Mouse (Mus musculus) neural tube, embryonic 11.5 days (tissue): ENCODE data around the gene Pus7. TPM values are rescaled to one million over a fixed set of nuclear protein-coding genes. Genes with fewer than 3 reads are reported as not detected.

Source experiments
- ATAC-seq: fragments of 200-750 bp; cut with Nextera tagmentation; 2 replicates; pipeline ENCODE4 v1.8.0; 2017; ENCODE audit warnings: moderate number of reproducible peaks, mild to moderate bottlenecking, moderate TSS enrichment, moderate library complexity; ENCODE audit not compliant: insufficient read depth, low FRiP score, low TSS enrichment
- DNase-seq: peaks from one replicate; pipeline ENCODE4 v3.0.0-alpha.2; 2015; ENCODE audit warnings: low spot score
- H3K27ac ChIP-seq: fragments of 300-500 bp; sonication (generic); 2 replicates; pipeline ENCODE4 v1.5.1; 2014; ENCODE audit warnings: low read depth, mild to moderate bottlenecking, low read length
- H3K27me3 ChIP-seq: fragments of 300-500 bp; sonication (generic); 2 replicates; pipeline ENCODE4 v1.6.1; 2014; ENCODE audit warnings: mild to moderate bottlenecking, low read length, mixed read lengths; ENCODE audit not compliant: control insufficient read depth, insufficient read depth
- H3K36me3 ChIP-seq: fragments of 300-500 bp; sonication (generic); 2 replicates; pipeline ENCODE4 v1.6.1; 2014; ENCODE audit warnings: mild to moderate bottlenecking, low read length, moderate library complexity, mixed read lengths; ENCODE audit not compliant: control insufficient read depth, insufficient read depth
- H3K4me1 ChIP-seq: fragments of 300-500 bp; sonication (generic); 2 replicates; pipeline ENCODE4 v1.6.1; 2014; ENCODE audit warnings: low read length, mixed read lengths; ENCODE audit not compliant: control insufficient read depth, insufficient read depth
- H3K4me2 ChIP-seq: fragments of 300-500 bp; sonication (generic); 2 replicates; pipeline ENCODE4 v1.6.1; 2014; ENCODE audit warnings: low read depth, mild to moderate bottlenecking, moderate library complexity
- H3K4me3 ChIP-seq: fragments of 300-500 bp; sonication (generic); 2 replicates; pipeline ENCODE4 v1.5.1; 2014; ENCODE audit warnings: low read depth, low read length
- H3K9ac ChIP-seq: fragments of 300-500 bp; sonication (generic); 2 replicates; pipeline ENCODE4 v1.6.1; 2014; ENCODE audit warnings: mild to moderate bottlenecking, low read length
- H3K9me3 ChIP-seq: fragments of 300-500 bp; sonication (generic); 2 replicates; pipeline ENCODE4 v1.6.1; 2016; ENCODE audit warnings: low read length; ENCODE audit not compliant: control insufficient read depth
- WGBS: fragments of 180-500 bp; shearing (Covaris S2); extraction: QIAGEN DNeasy Blood & Tissue Kit; methylation state at CpG from one replicate; pipeline ENCODE4 v1.1.7; 2014; 5-methylcytosine and 5-hydroxymethylcytosine counted together
- polyA plus RNA-seq: library from polyadenylated mRNA; unstranded; fragments of >200 nt; fragmentation: Nextera tagmentation; extraction: Ambion mirVana; gene quantifications from 2 replicates; pipeline ENCODE4 v1.2.1, GENCODE M21; 2014

The Pus7 gene
- polyA plus RNA-seq, 1 experiment from 2014 or later, result 27.7 TPM

GRCm38 (mm10) chr5:23789078-23789612 lies 5.6 kb upstream of the Pus7 start:
- H3K4me3 ChIP-seq, result no peak overlapping the region
- H3K27me3 ChIP-seq, result no peaks in the 10 kb centered on the region
- WGBS, result 83% methylated on average over 4 of the region's 4 CpGs
- no peak overlapping the region for H3K9ac ChIP-seq
- no peak for ATAC-seq
- H3K36me3 ChIP-seq, result no peaks in the 10 kb centered on the region
- H3K9me3 ChIP-seq, result no peaks in the 10 kb centered on the region
- DNase-seq, result no peak
- no peak overlapping the region for H3K27ac ChIP-seq
- peaks cover 7% of the 10 kb centered on the region; the same call in 1 of the 2 replicates for H3K4me1 ChIP-seq
- no peak overlapping the region for H3K4me2 ChIP-seq

GRCm38 (mm10) chr5:23788390-23788830 lies 4.9 kb upstream of the Pus7 start:
- H3K9me3 ChIP-seq, result no peaks in the 10 kb centered on the region
- peak overlapping the region; percentile 82 for H3K9ac ChIP-seq
- DNase-seq, result no peak
- H3K36me3 ChIP-seq, result no peaks in the 10 kb centered on the region
- peaks cover 7% of the 10 kb centered on the region; the same call in 1 of the 2 replicates for H3K4me1 ChIP-seq
- WGBS, result 58% methylated on average over 3 of the region's 3 CpGs
- no peak overlapping the region for H3K27ac ChIP-seq
- peak overlapping the region; percentile 88 for H3K4me3 ChIP-seq
- H3K4me2 ChIP-seq, result peak overlapping the region; percentile 86
- no peaks in the 10 kb centered on the region for H3K27me3 ChIP-seq
- no peak for ATAC-seq

- Histone ChIP-seq H3K4me1 (peaks cover 8% of the 10 kb centered on the region), H3K9ac (peak within 1 kb of the TSS; percentile 82), H3K27ac (no peak within 1 kb of the TSS; the same call in 1 of the 2 replicates), H3K36me3 (no peaks in the 10 kb centered on the region), H3K27me3 (no peaks in the 10 kb centered on the region), H3K4me3 (peak within 1 kb of the TSS; percentile 88), H3K9me3 (no peaks in the 10 kb centered on the region), H3K4me2 (peak within 1 kb of the TSS; percentile 86)
- DNase-seq (peak; percentile 94), ATAC-seq (peak; percentile 82)
- 4% methylated on average over 47 of the region's 47 CpGs for WGBS
These were observed 4.3 kb upstream of the Pus7 start, which contains the start of gene Rint1 for GRCm38 (mm10) chr5:23787536-23788389. TSS of gene Rint1 (plus strand) at chr5:23787711.

- Histone ChIP-seq H3K36me3 (peaks cover 2% of the 10 kb centered on the region; the same call in 1 of the 2 replicates), H3K4me2 (peak overlapping the region; percentile 63), H3K27ac (no peak overlapping the region), H3K4me3 (peak overlapping the region; percentile 81), H3K4me1 (peaks cover 8% of the 10 kb centered on the region), H3K9me3 (no peaks in the 10 kb centered on the region), H3K27me3 (no peaks in the 10 kb centered on the region), H3K9ac (peak overlapping the region; percentile 84)
- WGBS, result 46% methylated on average over 8 of the region's 8 CpGs
- ATAC-seq (no peak), DNase-seq (no peak)
These were observed 1.3 kb downstream of the Pus7 start for GRCm38 (mm10) chr5:23782051-23782810.

- H3K27me3 ChIP-seq, result no peaks in the 10 kb centered on the region
- H3K4me2 ChIP-seq, result no peak overlapping the region
- 72% methylated on average over 4 of the region's 4 CpGs for WGBS
- H3K9me3 ChIP-seq, result no peaks in the 10 kb centered on the region
- peaks cover 2% of the 10 kb centered on the region; the same call in 1 of the 2 replicates for H3K36me3 ChIP-seq
- ATAC-seq, result no peak
- H3K27ac ChIP-seq, result no peak overlapping the region
- H3K4me3 ChIP-seq, result no peak overlapping the region
- peaks cover 8% of the 10 kb centered on the region for H3K4me1 ChIP-seq
- H3K9ac ChIP-seq, result no peak overlapping the region
- no peak for DNase-seq
These were observed 2.3 kb downstream of the Pus7 start for GRCm38 (mm10) chr5:23781172-23781571.

- 91% methylated on average over 4 of the region's 4 CpGs for WGBS
- H3K9ac ChIP-seq, result no peak overlapping the region
- H3K36me3 ChIP-seq, result peaks cover 2% of the 10 kb centered on the region; the same call in 1 of the 2 replicates
- no peaks in the 10 kb centered on the region for H3K27me3 ChIP-seq
- H3K27ac ChIP-seq, result no peak overlapping the region
- DNase-seq (no peak), ATAC-seq (no peak)
- H3K4me1 ChIP-seq, result peaks cover 8% of the 10 kb centered on the region
- no peak overlapping the region for H3K4me2 ChIP-seq
- H3K4me3 ChIP-seq, result no peak overlapping the region
- H3K9me3 ChIP-seq, result no peaks in the 10 kb centered on the region
These were observed 3.0 kb downstream of the Pus7 start for GRCm38 (mm10) chr5:23780516-23780915.

GRCm38 (mm10) chr5:23774186-23774585 lies 9.3 kb downstream of the Pus7 start:
- DNase-seq (no peak), ATAC-seq (no peak)
- Histone ChIP-seq H3K36me3 (peaks cover 7% of the 10 kb centered on the region; the same call in 1 of the 2 replicates), H3K4me3 (no peak overlapping the region), H3K9me3 (no peaks in the 10 kb centered on the region), H3K27me3 (no peaks in the 10 kb centered on the region), H3K4me1 (no peaks in the 10 kb centered on the region), H3K27ac (no peak overlapping the region), H3K4me2 (no peak overlapping the region), H3K9ac (no peak overlapping the region)
- WGBS, result 81% methylated on average over 6 of the region's 6 CpGs

- Histone ChIP-seq H3K9ac (no peak overlapping the region), H3K27me3 (no peaks in the 10 kb centered on the region), H3K36me3 (peaks cover 6% of the 10 kb centered on the region; the same call in 1 of the 2 replicates), H3K27ac (no peak overlapping the region), H3K9me3 (no peaks in the 10 kb centered on the region), H3K4me2 (no peak overlapping the region), H3K4me1 (no peaks in the 10 kb centered on the region), H3K4me3 (no peak overlapping the region)
- WGBS, result 37% methylated on average over 8 of the region's 8 CpGs
- DNase-seq (no peak), ATAC-seq (no peak)
These were observed 12.4 kb downstream of the Pus7 start for GRCm38 (mm10) chr5:23771105-23771504.
